Mouse (Mus musculus): ENCODE results near the gene Dcaf4.

DNA sequence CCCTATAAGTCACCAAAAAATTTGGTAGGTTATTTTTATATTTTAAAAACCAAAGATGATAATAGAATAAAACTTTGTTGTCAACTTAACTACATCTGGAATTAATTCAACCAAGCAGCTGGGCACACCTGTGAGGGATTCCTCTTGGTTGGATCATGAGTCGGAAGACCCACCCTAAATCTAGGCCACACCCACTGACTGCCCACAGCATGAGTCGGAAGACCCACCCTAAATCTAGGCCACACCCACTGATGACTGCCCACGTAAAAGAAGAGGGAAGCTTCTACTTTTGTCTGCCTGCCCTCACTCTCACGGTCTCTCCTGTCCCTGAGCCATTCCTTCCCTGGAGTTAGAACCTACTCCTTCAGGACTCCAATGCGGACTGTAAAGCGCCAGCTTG, 39.9 kb downstream of the Dcaf4 start:
- no peak for TF ChIP-seq POLR2A (IDR thresholded peaks at IDR 0.05; ENCODE audit: low read depth, low read length)
- TF ChIP-seq CTCF (IDR thresholded peaks at IDR 0.05; ENCODE audit: extremely low read depth, insufficient read length, insufficient replicate concordance, low read depth, low read length), result no peak
